Mouse (Mus musculus) embryo, embryonic 11 days (tissue): ENCODE data around the gene Cblc.
A peak's percentile ranks its signal among the peaks of the same experiment; 100 is the strongest.

Experiments
- DNase-seq: peaks from one replicate; pipeline ENCODE4 v3.0.0-alpha.2; 2015

Gene Cblc

GRCm38 (mm10) chr7:19779903-19780302 is 16.7 kb downstream of the Cblc start:
- no peak for DNase-seq

- DNase-seq, result no peak
Observed at GRCm38 (mm10) chr7:19778645-19779044, 18.0 kb downstream of the Cblc start.

GRCm38 (mm10) chr7:19777049-19777723 is 19.4 kb downstream of the Cblc start:
- no peak for DNase-seq

- DNase-seq, result no peak
Observed at GRCm38 (mm10) chr7:19771682-19772081, 24.9 kb downstream of the Cblc start.

- DNase-seq, result peak; percentile 74
Observed at GRCm38 (mm10) chr7:19770984-19771391, 25.6 kb downstream of the Cblc start, which contains the start of gene Bcam. Bcam (minus strand) TSS chr7:19771016.

- DNase-seq, result peak; percentile 90
Observed at GRCm38 (mm10) chr7:19770375-19770754, 26.2 kb downstream of the Cblc start.

- DNase-seq, result no peak
Observed at GRCm38 (mm10) chr7:19769434-19770374, 26.9 kb downstream of the Cblc start.

- DNase-seq, result no peak
Observed at GRCm38 (mm10) chr7:19769001-19769400, 27.6 kb downstream of the Cblc start.

GRCm38 (mm10) chr7:19768251-19768650 is 28.4 kb downstream of the Cblc start:
- DNase-seq, result no peak

GRCm38 (mm10) chr7:19764581-19764980 is 32.0 kb downstream of the Cblc start:
- DNase-seq, result no peak

- DNase-seq, result no peak
Observed at GRCm38 (mm10) chr7:19763829-19764477, 32.7 kb downstream of the Cblc start.

- no peak for DNase-seq
Observed at GRCm38 (mm10) chr7:19762283-19762682, 34.3 kb downstream of the Cblc start.

- DNase-seq, result no peak
Observed at GRCm38 (mm10) chr7:19760021-19760420, 36.6 kb downstream of the Cblc start.

- no peak for DNase-seq
Observed at GRCm38 (mm10) chr7:19758623-19759022, 38.0 kb downstream of the Cblc start.

GRCm38 (mm10) chr7:19755851-19756786 is 40.5 kb downstream of the Cblc start:
- no peak for DNase-seq

GRCm38 (mm10) chr7:19755008-19755407 is 41.6 kb downstream of the Cblc start:
- no peak for DNase-seq

- DNase-seq, result no peak
Observed at GRCm38 (mm10) chr7:19754065-19754464, 42.5 kb downstream of the Cblc start.

GRCm38 (mm10) chr7:19753587-19753986 is 43.0 kb downstream of the Cblc start:
- no peak for DNase-seq

- no peak for DNase-seq
Observed at GRCm38 (mm10) chr7:19752652-19753051, 44.0 kb downstream of the Cblc start.

- no peak for DNase-seq
Observed at GRCm38 (mm10) chr7:19751070-19751383, 45.6 kb downstream of the Cblc start.

GRCm38 (mm10) chr7:19750217-19751069 is 46.2 kb downstream of the Cblc start, which contains the start of gene Nectin2:
Nectin2 (minus strand) TSS chr7:19750483.
- peak; percentile 89 for DNase-seq
